Mouse (Mus musculus) spleen, postnatal 14 days (tissue): Measurements from ENCODE around the gene Spi1.
"Not testable (repeated sequence)": the region's sequence is repeated elsewhere in the genome, so short reads cannot be mapped to it uniquely, and the experiment has no call there.

Experiments
- DNase-seq, 2 experiments: peaks; one replicate each; pipeline ENCODE4 v3.0.0; 2021 to 2022; ENCODE audit warnings: low spot score in 2 of 2

The Spi1 gene

DNA sequence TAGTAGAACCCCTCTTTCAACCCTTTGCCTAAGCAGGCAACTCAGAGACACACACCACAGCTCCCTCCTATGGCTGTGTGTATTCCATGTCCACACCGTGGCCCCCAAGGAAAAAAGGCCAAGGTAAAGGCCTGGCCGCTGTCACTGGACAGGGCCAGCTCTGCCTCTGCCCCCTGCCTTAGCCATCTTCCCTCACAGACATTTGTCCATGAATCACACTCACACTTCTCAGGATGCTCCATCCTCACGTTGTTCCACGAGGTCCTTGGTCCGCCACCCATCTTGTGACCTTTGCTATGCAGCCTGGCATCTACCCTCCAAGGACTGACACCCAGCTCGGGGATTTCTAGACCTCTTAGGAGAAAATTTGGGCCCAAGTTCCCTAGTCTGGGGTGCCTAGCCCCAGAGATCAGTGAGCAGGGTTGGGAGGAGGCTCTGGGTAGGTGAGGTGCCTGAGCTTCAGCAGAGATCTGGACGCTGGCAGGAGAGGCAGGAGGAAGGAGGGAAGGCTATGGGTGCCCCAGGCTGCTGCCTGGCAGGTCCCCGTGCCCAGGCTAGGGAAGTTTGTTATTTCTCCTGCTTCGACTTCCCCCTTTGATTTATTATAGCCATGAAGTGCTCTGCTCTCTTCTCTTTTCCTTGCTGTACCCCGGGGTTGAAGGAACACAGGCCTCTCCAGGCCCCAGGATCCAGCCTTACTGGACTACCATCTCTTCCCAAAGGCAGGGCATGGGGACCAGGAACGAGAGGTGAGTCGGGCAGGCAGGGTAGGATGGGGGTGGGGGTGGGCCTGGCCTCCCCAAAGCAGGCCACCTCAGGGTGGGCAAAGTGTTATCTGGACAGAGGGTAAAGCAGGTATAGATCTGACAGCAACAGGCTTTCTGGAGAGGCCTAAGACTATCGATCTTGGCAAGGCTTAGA is at the start of gene Spi1:
Gene Spi1, plus strand, starts transcription at position 616 of the 921 bp plus-strand sequence.
- DNase-seq: no peak

DNA sequence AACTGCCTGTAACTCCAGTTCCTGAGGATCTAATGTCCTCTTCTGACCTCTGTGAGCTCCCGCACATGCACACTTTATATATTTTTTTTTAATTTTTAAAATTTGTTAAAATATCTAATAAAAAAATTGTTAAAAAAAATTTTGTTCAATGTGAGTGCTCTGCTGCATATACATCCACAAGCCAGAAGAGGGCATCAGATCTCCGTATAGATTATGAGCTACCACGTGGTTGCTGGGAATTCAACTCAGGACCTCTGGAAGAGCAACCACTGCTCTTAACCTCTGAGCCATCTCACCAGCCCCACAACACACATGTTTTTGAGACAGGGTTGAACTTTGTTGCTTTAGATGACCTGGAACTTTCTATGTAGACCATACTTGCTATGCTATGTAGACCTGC is 49.2 kb upstream of the Spi1 start:
- no peak for DNase-seq

DNA sequence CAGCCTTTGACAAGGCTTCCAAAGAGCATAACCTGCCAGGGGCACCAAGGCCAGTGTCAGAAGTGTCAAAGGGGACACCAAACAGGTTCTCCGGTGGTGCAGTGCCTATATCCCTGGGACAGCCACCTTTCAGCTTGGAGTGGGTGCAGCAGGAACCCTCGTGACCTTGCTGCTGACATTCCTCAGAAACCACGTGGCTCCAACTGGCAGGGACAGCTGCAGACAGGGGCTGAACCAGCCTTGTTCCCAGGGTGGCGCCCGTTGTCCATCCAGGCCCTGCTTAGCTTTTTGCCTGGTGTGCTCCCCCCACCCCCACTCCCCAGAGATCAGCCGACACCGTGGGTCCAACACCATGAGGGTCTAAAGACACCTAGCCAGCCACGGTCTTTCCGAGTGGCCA is 46.8 kb upstream of the Spi1 start, which contains the start of gene Rapsn:
Gene Rapsn, plus strand, starts transcription at position 236 of the 400 bp plus-strand sequence.
- DNase-seq: no peak

DNA sequence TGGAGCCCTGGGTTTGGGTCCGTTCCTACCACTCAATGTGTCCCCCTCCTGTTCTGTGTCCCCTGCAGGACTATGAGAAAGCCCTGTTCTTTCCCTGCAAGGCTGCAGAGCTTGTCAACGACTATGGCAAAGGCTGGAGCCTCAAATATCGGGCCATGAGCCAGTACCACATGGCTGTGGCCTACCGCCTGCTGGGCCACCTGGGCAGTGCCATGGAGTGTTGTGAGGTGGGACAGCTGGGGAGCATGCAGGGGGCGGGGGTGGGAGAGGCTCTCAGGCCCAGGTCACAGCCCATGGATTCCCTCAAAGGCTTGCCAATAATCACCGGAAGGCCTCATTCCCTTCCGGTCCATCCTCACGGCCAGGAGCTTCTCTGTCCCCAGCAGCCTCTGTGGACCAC is 40.4 kb upstream of the Spi1 start:
- no peak for DNase-seq

DNA sequence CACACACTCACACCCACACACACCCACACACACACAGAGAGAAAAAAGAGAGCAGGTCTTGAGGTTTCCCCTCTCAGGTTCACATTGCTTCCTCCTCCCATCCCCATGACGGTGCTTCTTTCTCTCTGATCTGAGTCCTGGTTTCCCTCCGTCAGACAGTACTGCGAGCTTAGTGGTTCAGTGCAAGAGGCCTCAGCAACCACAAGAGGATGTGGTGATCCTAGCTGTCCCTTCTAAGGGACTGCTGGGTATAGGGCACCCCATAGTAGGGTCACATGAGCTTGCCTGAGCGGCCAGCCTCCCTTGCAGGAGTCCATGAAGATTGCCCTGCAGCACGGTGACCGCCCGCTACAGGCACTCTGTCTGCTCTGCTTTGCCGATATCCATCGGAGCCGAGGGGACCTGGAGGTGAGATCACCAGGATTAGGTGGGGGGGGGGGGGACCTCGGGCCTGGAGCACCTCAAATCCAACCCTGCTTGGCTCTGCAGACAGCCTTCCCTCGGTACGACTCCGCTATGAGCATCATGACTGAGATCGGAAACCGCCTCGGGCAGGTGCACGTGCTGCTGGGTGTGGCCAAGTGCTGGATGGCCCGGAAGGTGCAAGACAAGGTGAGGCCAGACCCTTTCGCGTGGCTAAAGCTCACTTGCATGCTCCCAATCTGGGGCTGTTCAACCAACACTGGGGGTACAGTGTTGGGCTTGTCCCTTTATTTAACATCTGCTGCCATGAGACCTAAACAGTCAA is 39.4 kb upstream of the Spi1 start:
- no peak for DNase-seq

DNA sequence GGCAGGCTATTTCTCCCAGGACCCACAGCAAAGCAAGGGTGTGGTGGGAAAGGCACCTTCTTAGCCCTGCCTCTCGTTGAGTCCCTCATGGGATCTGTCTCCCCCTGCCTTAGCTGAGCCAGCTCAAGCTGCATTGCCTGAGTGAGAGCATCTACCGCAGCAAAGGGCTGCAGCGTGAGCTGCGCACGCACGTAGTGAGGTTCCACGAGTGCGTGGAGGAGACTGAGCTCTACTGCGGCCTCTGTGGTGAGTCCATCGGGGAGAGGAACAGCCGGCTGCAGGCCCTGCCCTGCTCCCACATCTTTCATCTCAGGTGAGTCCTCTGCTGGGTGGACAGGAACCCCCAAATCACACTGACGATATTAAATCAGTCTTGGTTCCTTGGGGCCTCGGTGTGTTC is 37.5 kb upstream of the Spi1 start:
- no peak for DNase-seq

DNA sequence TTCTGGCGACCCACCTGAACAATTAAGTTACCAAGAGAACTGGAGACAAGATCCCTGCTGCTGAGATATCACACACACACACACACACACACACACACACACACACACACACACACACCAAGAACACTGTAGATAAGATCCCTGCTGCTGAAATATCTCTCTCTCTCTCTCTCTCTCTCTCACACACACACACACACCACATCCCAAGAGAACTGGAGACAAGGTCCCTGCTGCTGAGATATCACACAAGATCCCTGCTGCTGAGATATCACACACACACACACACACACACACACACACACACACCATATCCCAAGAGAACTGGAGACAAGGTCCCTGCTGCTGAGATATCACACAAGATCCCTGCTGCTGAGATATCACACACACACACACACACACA is 36.4 kb upstream of the Spi1 start:
- DNase-seq: not testable (repeated sequence)

DNA sequence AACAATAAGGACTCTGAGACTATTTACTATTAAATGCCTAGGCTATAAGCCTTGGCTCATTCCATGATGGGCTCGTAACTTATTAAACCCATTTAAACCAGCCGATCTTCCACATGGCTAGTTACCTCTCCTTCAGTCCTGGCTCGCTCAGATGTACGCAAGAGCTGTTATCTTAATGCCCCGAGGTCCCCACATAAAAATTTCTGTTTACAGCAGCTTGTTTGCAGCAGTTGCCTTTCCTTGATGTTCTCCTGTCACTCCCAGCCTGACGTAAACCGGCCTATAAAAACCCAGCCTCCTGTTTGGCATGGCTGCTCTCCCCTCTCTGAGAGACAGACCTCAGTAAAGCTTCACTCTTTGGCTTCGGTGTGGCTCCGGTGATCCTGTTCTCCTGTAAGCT is 34.8 kb upstream of the Spi1 start:
- DNase-seq: no peak

DNA sequence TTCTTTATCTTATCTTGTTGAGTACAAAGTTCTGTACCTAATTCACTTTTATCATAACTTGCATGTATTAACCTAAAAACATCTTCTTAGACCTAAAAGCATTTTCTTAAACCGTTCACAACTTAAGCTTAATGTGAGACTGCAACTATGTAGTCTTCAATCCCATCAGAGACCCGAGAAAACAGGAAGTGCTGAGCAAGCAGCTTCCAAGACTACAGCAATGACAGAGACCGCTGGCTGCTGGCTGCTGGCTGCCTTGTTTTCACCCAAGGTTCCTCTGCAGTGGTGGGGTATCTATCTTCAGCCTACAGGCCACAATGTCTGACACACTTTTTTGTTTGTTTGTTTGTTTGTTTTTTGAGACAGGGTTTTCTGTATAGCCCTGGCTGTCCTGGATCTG is 30.3 kb upstream of the Spi1 start:
- no peak for DNase-seq

DNA sequence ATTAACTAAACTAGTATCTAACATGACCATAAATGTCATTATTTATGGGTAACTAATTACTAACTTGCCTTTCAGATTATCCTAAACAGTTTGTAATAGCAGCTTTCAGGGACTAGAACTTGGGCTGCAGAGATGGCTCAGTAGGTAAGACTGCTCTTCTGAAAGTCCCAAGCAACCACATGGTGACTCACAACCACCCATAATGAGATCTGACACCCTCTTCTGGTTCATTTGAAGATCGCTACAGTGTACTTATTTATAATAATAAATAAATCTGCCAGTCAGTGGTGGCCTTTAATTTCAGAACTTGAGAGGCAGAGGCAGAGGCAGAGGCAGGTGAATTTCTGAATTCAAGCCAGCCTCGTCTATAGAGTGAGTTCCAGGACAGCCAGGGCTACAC is 29.4 kb upstream of the Spi1 start:
- no peak for DNase-seq

DNA sequence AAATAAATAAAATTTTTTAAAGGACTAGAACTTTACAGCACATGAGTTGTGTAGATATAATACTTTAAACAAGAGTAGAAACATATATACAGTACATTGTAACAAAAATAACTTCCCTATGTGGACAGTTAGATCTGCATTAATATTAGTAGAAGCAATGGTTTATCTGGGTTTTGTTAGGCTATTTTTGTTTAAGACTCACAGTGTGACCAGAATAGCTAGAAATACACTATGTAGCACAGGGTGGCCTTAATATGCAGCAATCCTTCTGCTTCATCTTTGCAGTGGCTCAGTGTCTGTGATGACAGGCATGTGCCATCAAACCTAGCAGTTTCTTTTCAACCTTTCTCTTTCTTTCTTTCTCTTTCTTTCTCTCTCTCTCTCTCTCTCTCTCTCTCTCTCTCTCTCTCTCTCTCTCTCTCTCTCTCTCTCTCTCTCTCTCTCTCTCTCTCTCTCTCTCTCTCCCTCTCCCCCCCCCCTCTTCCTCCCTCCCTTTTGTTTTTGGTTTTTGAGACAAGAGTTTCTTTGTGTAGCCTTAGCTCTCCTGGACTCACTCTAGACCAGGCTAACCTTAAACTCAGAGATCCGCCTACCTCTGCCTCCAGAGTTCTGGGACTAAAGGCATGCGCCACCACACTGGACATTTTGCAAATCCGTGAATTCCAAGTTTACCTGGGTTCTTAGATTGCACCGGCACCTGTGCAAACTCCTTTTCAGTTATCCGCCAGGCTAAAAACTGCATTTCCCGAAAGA is 28.8 kb upstream of the Spi1 start:
- DNase-seq: no peak

DNA sequence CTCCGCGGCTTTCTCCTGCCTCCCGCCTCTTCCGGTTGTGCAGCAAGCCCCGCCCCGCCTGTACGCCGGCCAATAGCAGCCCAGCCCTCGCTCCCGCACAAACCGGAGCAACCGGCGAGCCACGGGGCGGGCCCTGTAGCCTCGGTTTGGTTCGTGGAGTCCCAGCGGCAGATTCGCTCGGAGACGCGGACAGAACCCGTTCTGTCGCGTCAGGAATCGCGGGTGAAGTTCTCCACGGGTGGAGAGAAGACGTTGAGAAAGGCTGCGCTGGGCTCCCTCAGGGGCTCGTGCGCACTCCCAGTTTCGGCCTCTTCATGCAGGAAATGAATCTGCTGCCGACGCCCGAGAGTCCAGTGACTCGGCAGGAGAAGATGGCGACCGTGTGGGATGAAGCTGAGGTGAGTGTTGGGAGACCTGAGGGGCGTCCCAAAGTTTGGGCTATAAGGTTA is 28.2 kb upstream of the Spi1 start, which contains the start of gene Psmc3:
Gene Psmc3, plus strand, starts transcription at position 76 of the 449 bp plus-strand sequence.
- DNase-seq: peak; percentile 93 to 95

DNA sequence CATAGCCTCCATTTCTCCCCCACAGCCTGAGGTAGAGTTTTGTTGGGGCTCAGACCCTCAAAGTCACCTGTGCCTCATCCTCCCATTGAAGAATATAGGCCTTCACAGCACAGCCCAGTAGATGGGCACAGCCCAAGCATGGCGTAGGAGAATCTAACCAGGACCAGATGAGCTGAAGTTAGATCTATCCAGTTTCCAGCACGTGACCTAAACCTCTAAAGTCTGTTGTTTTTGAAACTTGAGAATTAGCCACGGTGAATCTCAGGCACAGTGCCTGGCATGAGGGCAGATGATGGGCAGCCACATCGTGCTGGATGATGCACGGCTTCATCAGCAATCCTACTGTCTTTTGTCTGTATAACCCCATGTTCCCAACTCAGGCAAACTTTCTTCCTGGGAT is 23.8 kb upstream of the Spi1 start:
- no peak for DNase-seq

DNA sequence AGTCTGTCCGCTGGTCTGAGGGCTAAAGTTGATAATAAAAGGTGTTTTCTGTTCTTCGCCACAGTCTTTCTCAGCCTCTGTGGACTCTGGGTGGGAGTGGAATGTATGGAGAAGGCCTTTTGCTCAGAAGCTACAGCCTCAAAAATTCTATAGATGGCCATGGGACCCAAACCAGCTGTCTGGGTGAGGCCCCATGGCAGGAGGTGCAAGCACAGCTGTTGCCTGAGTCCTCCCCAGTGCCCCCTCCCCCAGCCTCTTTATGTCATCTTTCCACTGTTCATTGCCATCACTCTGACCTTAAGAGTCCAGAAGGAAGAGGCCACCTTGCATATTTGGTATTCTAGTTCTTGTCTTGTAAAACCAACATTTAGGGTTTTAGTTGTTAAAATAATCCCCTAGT is 22.8 kb upstream of the Spi1 start:
- no peak for DNase-seq

DNA sequence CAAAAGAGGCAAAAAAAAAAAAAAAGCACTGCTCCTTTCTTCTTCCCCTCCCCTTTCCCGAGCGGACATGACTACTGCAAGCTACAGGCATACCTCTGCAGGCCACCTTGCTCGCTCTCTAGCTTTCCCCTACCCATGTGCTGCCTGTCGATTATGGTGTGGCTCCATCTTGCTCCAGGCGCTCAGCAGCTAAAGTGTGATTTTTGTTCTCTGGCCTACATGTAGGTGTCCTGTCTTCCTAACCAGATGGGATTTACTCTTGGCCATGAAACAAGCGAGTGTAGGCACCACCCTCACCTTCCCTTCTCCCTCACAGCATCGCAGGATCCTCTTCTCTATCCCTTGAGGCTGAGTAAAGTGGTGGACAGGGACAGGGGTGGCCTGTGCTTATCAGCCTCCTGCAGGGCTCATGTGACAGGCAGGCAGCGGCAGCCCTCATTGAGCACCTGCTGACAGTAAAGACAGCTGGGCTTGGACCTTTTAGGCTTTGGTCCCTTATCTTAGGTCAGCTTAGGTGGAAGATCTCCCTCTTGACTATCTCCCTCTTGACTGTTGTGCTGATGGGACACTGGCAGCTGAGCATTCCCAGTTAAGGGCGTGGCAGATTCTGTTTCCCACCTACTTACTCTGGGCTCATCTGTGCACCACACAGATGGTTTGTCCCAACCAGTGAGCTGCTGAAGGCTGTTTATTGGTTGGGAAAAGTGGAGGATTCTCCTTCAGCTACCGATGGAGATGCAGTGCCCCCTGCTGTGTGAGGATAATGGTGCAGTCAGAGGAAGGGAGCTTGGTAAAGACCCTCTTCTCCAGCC is 21.4 kb upstream of the Spi1 start:
- DNase-seq: no peak

DNA sequence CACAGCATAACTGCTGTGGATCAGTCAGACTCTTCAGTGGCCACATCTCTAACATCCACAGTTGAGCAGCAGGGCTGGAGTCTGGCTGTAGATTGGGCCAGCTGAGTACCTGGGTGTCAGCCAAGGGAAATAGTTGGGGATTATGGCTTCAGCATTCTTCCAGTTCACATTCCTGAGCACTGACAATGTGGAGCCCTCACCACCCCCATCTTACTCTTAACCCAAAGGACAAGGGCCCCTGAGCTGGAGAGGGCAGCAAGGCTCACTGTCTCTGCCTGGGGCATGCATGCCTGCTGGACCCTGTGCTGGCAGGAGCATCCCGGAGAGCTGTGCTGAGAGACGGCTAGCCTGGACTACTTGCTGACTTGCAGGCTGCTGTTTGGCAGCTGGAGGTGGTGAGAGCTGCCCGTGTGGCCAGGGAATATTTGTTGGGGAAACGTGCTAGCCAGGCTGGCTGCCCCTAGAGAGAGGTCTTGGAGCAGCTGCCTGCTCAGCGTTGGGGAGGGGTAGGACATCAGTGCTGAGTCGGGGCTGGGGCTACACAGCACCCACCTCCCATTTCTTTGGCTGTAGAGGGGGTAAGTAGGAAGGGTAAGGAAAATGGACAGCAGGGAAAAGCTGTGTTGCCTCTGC is 20.2 kb upstream of the Spi1 start:
- DNase-seq: no peak

DNA sequence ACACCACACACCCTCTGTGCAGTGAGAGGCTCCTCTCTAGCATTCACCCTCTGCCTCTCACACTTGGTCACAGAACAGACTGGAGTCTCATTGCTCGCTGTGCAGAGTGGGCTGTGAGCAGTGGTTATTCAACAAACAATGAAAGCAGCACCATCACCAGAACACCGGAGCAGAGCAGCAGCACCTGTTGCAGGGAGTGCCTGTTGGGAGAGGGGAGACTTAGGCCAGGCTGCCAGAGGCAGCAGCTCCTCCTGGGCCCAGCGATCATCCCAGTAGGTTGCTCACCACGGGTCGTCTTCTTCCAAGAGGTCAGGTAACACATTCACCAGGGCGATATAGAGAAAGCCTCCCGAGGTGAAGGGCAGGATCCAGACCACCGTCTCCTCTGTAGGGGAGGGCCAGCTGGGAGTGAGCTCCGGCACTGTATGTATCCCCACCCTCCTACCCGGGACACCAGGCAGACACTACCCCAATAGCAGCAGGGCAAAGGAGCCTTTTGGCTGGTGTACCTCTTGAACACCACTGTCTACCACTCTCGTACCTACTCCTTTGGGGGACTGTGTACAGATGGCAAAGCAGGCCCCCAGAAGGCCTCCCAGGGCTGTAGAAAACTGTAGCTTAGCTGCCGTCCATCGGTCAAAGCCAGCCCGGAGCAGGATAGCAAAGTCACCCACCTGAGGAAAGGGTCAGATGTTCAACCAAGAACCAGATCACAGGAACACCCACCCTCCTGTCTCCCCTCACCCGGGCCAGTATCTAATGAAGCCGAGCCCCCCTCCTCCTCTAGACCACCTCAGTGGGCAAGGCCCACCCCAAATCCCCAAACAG is 19.2 kb upstream of the Spi1 start:
- no peak for DNase-seq

DNA sequence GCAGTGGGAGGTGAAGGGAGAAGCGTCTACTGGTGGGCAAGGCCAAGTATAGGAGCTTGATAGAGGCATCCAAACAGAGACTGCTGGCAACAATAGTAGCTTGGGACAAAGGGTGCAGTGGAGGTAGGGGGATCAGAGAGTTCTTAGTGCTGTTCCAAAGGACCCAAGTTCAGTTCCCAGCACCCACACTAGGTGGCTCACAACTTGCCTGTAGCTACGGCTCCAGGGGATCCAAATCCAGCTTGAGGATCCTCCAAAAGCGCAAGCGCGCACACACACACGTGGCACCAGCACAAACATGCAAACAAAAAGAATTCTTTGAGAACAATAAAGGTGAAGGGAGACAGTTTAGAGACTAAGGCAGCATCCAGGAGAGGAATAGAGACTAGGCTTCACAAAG is 18.0 kb upstream of the Spi1 start:
- no peak for DNase-seq

DNA sequence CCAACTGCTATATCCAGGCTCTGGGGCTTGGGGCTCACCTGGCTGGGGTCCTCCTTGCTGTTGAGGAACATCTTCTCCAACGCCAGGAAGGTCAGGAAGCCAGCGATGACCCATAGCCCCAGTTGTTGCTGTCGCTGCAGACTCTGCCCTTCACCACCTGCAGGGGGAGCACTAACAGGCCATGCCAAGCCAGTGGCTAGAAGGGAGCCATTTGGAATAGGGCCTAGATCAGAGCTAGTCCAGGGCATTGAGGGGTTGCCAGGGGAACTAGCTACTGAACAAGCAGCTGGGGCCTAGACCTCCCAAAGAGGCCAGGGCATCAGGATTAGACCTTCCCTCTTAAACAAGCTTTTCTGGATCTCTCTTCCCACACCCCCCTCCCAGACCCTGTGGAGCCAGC is 16.6 kb upstream of the Spi1 start:
- DNase-seq: peak in 1 of 2 experiments; percentile 45

DNA sequence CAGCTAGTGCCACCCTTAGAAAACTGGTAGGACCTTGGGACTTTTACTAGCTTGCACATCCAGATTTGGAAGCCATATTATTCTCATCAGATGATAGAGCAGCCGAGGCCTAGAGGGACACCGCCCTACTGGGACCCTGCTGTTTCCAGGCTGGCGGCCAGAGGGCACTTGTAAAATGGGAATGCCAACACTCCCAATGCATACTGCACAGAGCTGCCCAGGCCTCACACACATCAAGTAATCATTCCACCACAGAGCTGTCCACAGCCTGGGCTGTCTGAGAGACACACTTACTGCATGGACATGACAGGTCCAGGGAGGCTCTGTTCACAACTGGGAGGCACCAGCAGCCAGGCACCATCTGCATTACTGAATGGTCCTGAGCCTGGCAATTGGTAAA is 15.7 kb upstream of the Spi1 start:
- no peak for DNase-seq
